Mouse (Mus musculus): ENCODE measurements around the gene F930015N05Rik.

DNA sequence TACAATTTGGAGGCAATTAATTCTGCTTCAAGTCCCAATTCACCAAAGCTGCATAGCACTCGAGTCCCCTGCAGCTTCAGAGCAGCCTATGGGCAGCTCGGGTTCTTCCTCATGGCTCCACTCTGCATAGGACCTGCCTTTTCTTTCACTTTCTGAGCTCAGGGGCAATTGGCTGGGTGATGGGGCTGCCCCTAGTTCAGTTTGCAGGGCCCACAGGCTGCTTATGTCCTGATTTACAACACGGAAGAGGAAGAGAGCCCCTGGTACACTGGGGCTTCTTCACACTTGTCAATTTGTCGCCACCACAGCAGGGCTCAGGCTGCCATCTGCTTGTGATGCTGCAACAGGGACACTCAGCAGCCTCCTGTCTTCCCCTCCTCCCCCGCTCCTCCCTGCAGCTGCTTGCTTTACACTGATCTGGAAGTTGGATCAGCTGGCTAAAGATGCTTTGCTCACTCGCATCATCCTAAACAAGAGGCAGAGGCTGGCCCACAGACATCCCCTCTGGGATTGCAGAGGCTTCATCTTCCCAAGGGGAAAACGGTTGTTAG lies 40.0 kb downstream of the F930015N05Rik start:
- TF ChIP-seq CTCF (IDR thresholded peaks at IDR 0.05; ENCODE audit: control insufficient read depth, insufficient read depth, insufficient read length) (no peak), USF1 (IDR thresholded peaks at IDR 0.05; ENCODE audit: low read depth) (no peak), MAX (IDR thresholded peaks at IDR 0.05) (no peak), MYOD1 (IDR thresholded peaks at IDR 0.05; ENCODE audit: control insufficient read depth, insufficient read length, low read depth) (no peak), MYOG (IDR thresholded peaks at IDR 0.05; ENCODE audit: control insufficient read depth, extremely low read depth, insufficient read length) (no peak)
